Mouse (Mus musculus): ENCODE measurements around the gene Pde5a. TPM values are rescaled to one million over a fixed set of nuclear protein-coding genes. Genes with fewer than 3 reads are reported as not detected.

Gene Pde5a
- total and polyA plus RNA-seq, 3 experiments = 1.5 to 4.9 (median 4.4) TPM

- H3K4me1 ChIP-seq (ENCODE audit: control insufficient read depth, insufficient read depth, low read length) = no peaks in the 10 kb centered on the region
- WGBS = 55% methylated on average over 5 of the region's 5 CpGs
- no peak overlapping the region for H3K27ac ChIP-seq
- TF ChIP-seq CTCF (IDR thresholded peaks at IDR 0.05) (no peak), EP300 (IDR thresholded peaks at IDR 0.05; ENCODE audit: insufficient read depth, low read depth, low read length) (no peak), POLR2A (IDR thresholded peaks at IDR 0.05; ENCODE audit: insufficient read depth, low read depth, low read length) (no peak)
- no peak overlapping the region for H3K4me3 ChIP-seq
- intact Hi-C loops (cut with DNase I) = no loop called here
- no peaks in the 10 kb centered on the region for H3K27me3 ChIP-seq (ENCODE audit: control insufficient read depth, insufficient read depth, low read length)
- no peak overlapping the region for H3K9ac ChIP-seq (ENCODE audit: low read depth, low read length)
- no peaks in the 10 kb centered on the region for H3K79me2 ChIP-seq (replicated peaks; ENCODE audit: control insufficient read depth, insufficient read depth, low read length)
- no peaks in the 10 kb centered on the region for H3K36me3 ChIP-seq (ENCODE audit: control insufficient read depth, insufficient read depth, low read length)
- DNase-seq = no peak
Measured at GRCm38 (mm10) chr3:122888371-122888819, 159.6 kb downstream of the Pde5a start.

- H3K27me3 ChIP-seq (ENCODE audit: control insufficient read depth, insufficient read depth, low read length) = no peaks in the 10 kb centered on the region
- intact Hi-C loops (cut with DNase I) = no loop called here
- WGBS = 95% methylated on average over 3 of the region's 3 CpGs
Measured at GRCm38 (mm10) chr3:122894772-122895171, 166.0 kb downstream of the Pde5a start, which contains the start of gene Fabp2. Gene Fabp2, plus strand, starts transcription at chr3:122895072.

GRCm38 (mm10) chr3:122895189-122895731 lies 166.5 kb downstream of the Pde5a start:
- no peak overlapping the region for H3K27ac ChIP-seq
- intact Hi-C loops (cut with DNase I) = no loop called here
- TF ChIP-seq EP300 (IDR thresholded peaks at IDR 0.05; ENCODE audit: insufficient read depth, low read depth, low read length) (no peak), POLR2A (IDR thresholded peaks at IDR 0.05; ENCODE audit: insufficient read depth, low read depth, low read length) (no peak), CTCF (IDR thresholded peaks at IDR 0.05) (no peak)

More at GRCm38 (mm10) chr3:122894772-122895171, 166.0 kb downstream of the Pde5a start, which contains the start of gene Fabp2:
- no peak for DNase-seq
- H3K4me1 ChIP-seq (ENCODE audit: control insufficient read depth, insufficient read depth, low read length) = no peaks in the 10 kb centered on the region
- TF ChIP-seq POLR2A (IDR thresholded peaks at IDR 0.05; ENCODE audit: insufficient read depth, low read depth, low read length) = no peak
- H3K4me3 ChIP-seq = no peak within 1 kb of the TSS
- no peak within 1 kb of the TSS for H3K9ac ChIP-seq (ENCODE audit: low read depth, low read length)
- H3K27ac ChIP-seq = no peak within 1 kb of the TSS
- no peaks in the 10 kb centered on the region for H3K36me3 ChIP-seq (ENCODE audit: control insufficient read depth, insufficient read depth, low read length)
- no peaks in the 10 kb centered on the region for H3K79me2 ChIP-seq (replicated peaks; ENCODE audit: control insufficient read depth, insufficient read depth, low read length)

GRCm38 (mm10) chr3:122898254-122898653 lies 169.5 kb downstream of the Pde5a start:
- no peaks in the 10 kb centered on the region for H3K27me3 ChIP-seq (ENCODE audit: control insufficient read depth, insufficient read depth, low read length)
- no peak for TF ChIP-seq POLR2A (IDR thresholded peaks at IDR 0.05; ENCODE audit: insufficient read depth, low read depth, low read length)
- TF ChIP-seq CTCF (IDR thresholded peaks at IDR 0.05) = no peak
- no peak for TF ChIP-seq EP300 (IDR thresholded peaks at IDR 0.05; ENCODE audit: insufficient read depth, low read depth, low read length)
- H3K79me2 ChIP-seq (replicated peaks; ENCODE audit: control insufficient read depth, insufficient read depth, low read length) = no peaks in the 10 kb centered on the region
- H3K4me1 ChIP-seq (ENCODE audit: control insufficient read depth, insufficient read depth, low read length) = no peaks in the 10 kb centered on the region
- no peak overlapping the region for H3K9ac ChIP-seq (ENCODE audit: low read depth, low read length)
- intact Hi-C loops (cut with DNase I) = no loop called here
- DNase-seq = no peak
- WGBS = 56% methylated on average over 6 of the region's 6 CpGs
- H3K4me3 ChIP-seq = no peak overlapping the region
- no peak overlapping the region for H3K27ac ChIP-seq
- no peaks in the 10 kb centered on the region for H3K36me3 ChIP-seq (ENCODE audit: control insufficient read depth, insufficient read depth, low read length)

More at GRCm38 (mm10) chr3:122895189-122895731, 166.5 kb downstream of the Pde5a start:
- WGBS = 52% methylated on average over 11 of the region's 11 CpGs
- Histone ChIP-seq H3K9ac (ENCODE audit: low read depth, low read length) (no peak overlapping the region), H3K27me3 (ENCODE audit: control insufficient read depth, insufficient read depth, low read length) (no peaks in the 10 kb centered on the region), H3K4me3 (no peak overlapping the region), H3K79me2 (replicated peaks; ENCODE audit: control insufficient read depth, insufficient read depth, low read length) (no peaks in the 10 kb centered on the region), H3K36me3 (ENCODE audit: control insufficient read depth, insufficient read depth, low read length) (no peaks in the 10 kb centered on the region), H3K4me1 (ENCODE audit: control insufficient read depth, insufficient read depth, low read length) (no peaks in the 10 kb centered on the region)
- DNase-seq = no peak

GRCm38 (mm10) chr3:122903746-122904433 lies 175.1 kb downstream of the Pde5a start:
- DNase-seq = no peak

GRCm38 (mm10) chr3:122907841-122908240 lies 179.1 kb downstream of the Pde5a start:
- H3K4me1 ChIP-seq (ENCODE audit: control insufficient read depth, insufficient read depth, low read length) = no peaks in the 10 kb centered on the region
- no peaks in the 10 kb centered on the region for H3K79me2 ChIP-seq (replicated peaks; ENCODE audit: control insufficient read depth, insufficient read depth, low read length)
- no peak for DNase-seq
- no peaks in the 10 kb centered on the region for H3K36me3 ChIP-seq (ENCODE audit: control insufficient read depth, insufficient read depth, low read length)
- TF ChIP-seq CTCF (IDR thresholded peaks at IDR 0.05) = no peak
- TF ChIP-seq POLR2A (IDR thresholded peaks at IDR 0.05; ENCODE audit: insufficient read depth, low read depth, low read length) = no peak
- no peaks in the 10 kb centered on the region for H3K27me3 ChIP-seq (ENCODE audit: control insufficient read depth, insufficient read depth, low read length)
- WGBS = 77% methylated on average over 2 of the region's 2 CpGs
- intact Hi-C loops (cut with DNase I) = no loop called here
- H3K4me3 ChIP-seq = no peak overlapping the region
- no peak overlapping the region for H3K9ac ChIP-seq (ENCODE audit: low read depth, low read length)
- no peak overlapping the region for H3K27ac ChIP-seq

More at GRCm38 (mm10) chr3:122903746-122904433, 175.1 kb downstream of the Pde5a start:
- Histone ChIP-seq H3K9ac (ENCODE audit: low read depth, low read length) (no peak overlapping the region), H3K27me3 (ENCODE audit: control insufficient read depth, insufficient read depth, low read length) (no peaks in the 10 kb centered on the region), H3K79me2 (replicated peaks; ENCODE audit: control insufficient read depth, insufficient read depth, low read length) (no peaks in the 10 kb centered on the region), H3K4me1 (ENCODE audit: control insufficient read depth, insufficient read depth, low read length) (no peaks in the 10 kb centered on the region), H3K4me3 (no peak overlapping the region), H3K27ac (no peak overlapping the region), H3K36me3 (ENCODE audit: control insufficient read depth, insufficient read depth, low read length) (no peaks in the 10 kb centered on the region)
- 38% methylated on average over 12 of the region's 12 CpGs for WGBS
- intact Hi-C loops (cut with DNase I) = loop anchor here (2.0 kb wide), 1 partner anchor 255 kb away; no protein-coding TSS in a partner anchor
- TF ChIP-seq EP300 (IDR thresholded peaks at IDR 0.05; ENCODE audit: insufficient read depth, low read depth, low read length) = no peak
- TF ChIP-seq CTCF (IDR thresholded peaks at IDR 0.05) = peak; percentile 86

Other genes with a start within 250 kb of the Pde5a start
- gene Fnbp1l, start 109.2 kb upstream of the Pde5a start, total RNA-seq (2021) = 10 to 100 TPM; 17.2 to 17.4 TPM
- gene Fnbp1l, start 109.2 kb upstream of the Pde5a start, polyA plus RNA-seq (2012; rRNA removed) = 7.6 and 15.0 TPM in 2 replicates
- not detected for gene Fabp2, start 166.1 kb downstream of the Pde5a start, total RNA-seq (2021)
- not detected in 2 replicates for gene Fabp2, start 166.1 kb downstream of the Pde5a start, polyA plus RNA-seq (2012; rRNA removed)
- not detected for gene Gm10959, start 190.4 kb downstream of the Pde5a start, total RNA-seq (2021)
- gene Gm10959, start 190.4 kb downstream of the Pde5a start, polyA plus RNA-seq (2012; rRNA removed) = not detected in 2 replicates
- 100 to 1,000 TPM in 1 of 2 experiments, 10 to 100 TPM in 1; 90.7 to 100 TPM for gene 1810037I17Rik, start 195.3 kb downstream of the Pde5a start, total RNA-seq (2021)
- gene 1810037I17Rik, start 195.3 kb downstream of the Pde5a start, polyA plus RNA-seq (2012; rRNA removed) = 33.7 and 47.7 TPM in 2 replicates

Measured in heart, adult 2 months (tissue).